ENCODE assay signal across 24 mouse cellular contexts in the genomic region with DNA sequence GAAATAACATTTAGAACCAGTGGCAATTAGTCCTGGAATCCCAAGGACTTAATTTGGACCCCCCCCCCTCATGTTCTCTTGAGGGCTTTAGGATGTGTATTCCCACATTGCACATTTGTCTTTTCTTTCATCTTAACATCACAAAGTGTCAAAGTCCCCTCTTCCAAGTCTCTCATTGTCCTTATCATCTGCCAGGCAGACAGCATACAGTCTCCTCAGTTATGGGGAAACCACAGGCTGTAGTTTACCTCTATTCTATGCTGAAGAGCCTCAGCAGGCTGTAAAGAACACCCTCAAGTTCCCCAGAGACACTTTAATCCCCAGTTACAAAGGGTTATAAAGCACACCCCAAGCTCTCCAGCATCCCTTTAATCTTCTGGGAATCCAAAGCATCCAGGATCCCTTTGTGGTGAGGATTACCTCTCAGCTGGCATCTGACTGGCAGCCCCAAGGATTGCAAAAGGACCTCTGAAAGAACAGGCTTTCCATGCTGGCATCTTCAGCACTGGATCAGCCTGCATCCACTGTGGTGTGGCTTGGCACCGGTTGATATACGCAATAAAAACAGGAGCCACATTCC.
DNase-seq lines count a peak whose midpoint lies in the region; ATAC-seq and TF ChIP-seq lines count a peak whose summit lies in the region.
"Had no signal": no experiment of that assay in that cellular context is flagged by ENCODE, and none has a peak within 500 bp of the region (broad histone marks: within the 10 kb centered on the region; RNA-seq: fewer than 3 reads in every experiment).

No protein-coding gene starts in this region.

- TF ChIP-seq POLR2A in brain, embryonic 14.5 days (IDR thresholded peaks at IDR 0.05; ENCODE audit: borderline replicate concordance, extremely low read depth, insufficient read depth, insufficient read length, poor library complexity, severe bottlenecking), result no peak

- H3K27ac ChIP-seq in embryonic facial prominence, embryonic 14.5 days (replicated peaks; ENCODE audit: low read depth, low read length), result no peak overlapping the region
- no peak overlapping the region for H3K27ac ChIP-seq in embryonic facial prominence, embryonic 10.5 days (replicated peaks)
- no peak overlapping the region for H3K27ac ChIP-seq in midbrain, embryonic 11.5 days (ENCODE audit: low read depth, low read length)
- no peak overlapping the region for H3K27ac ChIP-seq in midbrain, embryonic 15.5 days
- H3K27ac ChIP-seq in forebrain, embryonic 12.5 days, result no peak overlapping the region
- H3K27ac ChIP-seq: embryonic facial prominence, embryonic 12.5 days; gastrocnemius, adult 2 months; heart, embryonic 10.5 days; hindbrain, embryonic 15.5 days had no signal

- H3K36me3 ChIP-seq in embryonic facial prominence, embryonic 14.5 days (ENCODE audit: control insufficient read depth, insufficient read depth, low read length), result no peaks in the 10 kb centered on the region
- H3K36me3 ChIP-seq in embryonic facial prominence, embryonic 10.5 days (replicated peaks), result no peaks in the 10 kb centered on the region
- H3K36me3 ChIP-seq in midbrain, embryonic 11.5 days (ENCODE audit: control insufficient read depth, insufficient read depth, low read length), result no peaks in the 10 kb centered on the region
- H3K36me3 ChIP-seq in midbrain, embryonic 15.5 days (replicated peaks), result no peaks in the 10 kb centered on the region
- H3K36me3 ChIP-seq in forebrain, embryonic 12.5 days (replicated peaks), result no peaks in the 10 kb centered on the region
- H3K36me3 ChIP-seq: embryonic facial prominence, embryonic 12.5 days; G1E; heart, embryonic 10.5 days; hindbrain, embryonic 15.5 days had no signal

- DNase-seq in embryonic facial prominence, embryonic 14.5 days (ENCODE audit: low spot score), result peak; percentile 63
- DNase-seq in embryonic facial prominence, embryonic 10.5 days (ENCODE audit: low spot score), result no peak
- DNase-seq in midbrain, embryonic 11.5 days (ENCODE audit: low spot score, missing footprints), result no peak
- peak; percentile 32 for DNase-seq in brain, embryonic 14.5 days (ENCODE audit: low read depth)
- DNase-seq: adrenal gland, postnatal 14 days; B cell, adult 2 months; cerebellum, adult 18-20 months; cerebellum, adult 9-11 months; cerebellum, postnatal 36 days; embryo, embryonic 11 days; gastrocnemius, adult 2 months; gastrocnemius, postnatal 36 days; heart, adult 18-20 months; heart, postnatal 10 days had no signal

- H3K9ac ChIP-seq in embryonic facial prominence, embryonic 14.5 days (ENCODE audit: low read depth, low read length), result no peak overlapping the region
- no peak overlapping the region for H3K9ac ChIP-seq in midbrain, embryonic 11.5 days (ENCODE audit: low read length)
- H3K9ac ChIP-seq in midbrain, embryonic 15.5 days, result no peak overlapping the region
- no peak overlapping the region for H3K9ac ChIP-seq in forebrain, embryonic 12.5 days
- H3K9ac ChIP-seq: embryonic facial prominence, embryonic 12.5 days; hindbrain, embryonic 15.5 days had no signal

- ATAC-seq in embryonic facial prominence, embryonic 14.5 days (ENCODE audit: low read depth), result peak; percentile 72; the same call in 1 of the 2 replicates
- peak; percentile 23; the same call in 1 of the 2 replicates for ATAC-seq in midbrain, embryonic 11.5 days (ENCODE audit: low FRiP score)
- ATAC-seq in midbrain, embryonic 15.5 days (replicated peaks), result no peak
- ATAC-seq in megakaryocyte-erythroid progenitor cell, adult 5-6 weeks (replicated peaks; ENCODE audit: low FRiP score, low TSS enrichment, poor library complexity, severe bottlenecking), result peak; percentile 58; the same call in 1 of the 2 replicates
- ATAC-seq in forebrain, embryonic 12.5 days (ENCODE audit: low FRiP score), result no peak
- ATAC-seq: activated CD4-positive, CD25-positive, alpha-beta regulatory T cell, adult 4 months; CD4-positive, CD25-positive, alpha-beta regulatory T cell, adult 4 months; forebrain, embryonic 14.5 days had no signal

- H3K4me3 ChIP-seq in embryonic facial prominence, embryonic 14.5 days (ENCODE audit: low read depth, low read length), result no peak overlapping the region
- no peak overlapping the region for H3K4me3 ChIP-seq in embryonic facial prominence, embryonic 10.5 days
- H3K4me3 ChIP-seq in midbrain, embryonic 11.5 days (ENCODE audit: low read depth, low read length), result no peak overlapping the region
- no peak overlapping the region for H3K4me3 ChIP-seq in midbrain, embryonic 15.5 days
- no peak overlapping the region for H3K4me3 ChIP-seq in forebrain, embryonic 12.5 days (replicated peaks)
- H3K4me3 ChIP-seq: embryonic facial prominence, embryonic 12.5 days; gastrocnemius, adult 2 months; heart, embryonic 10.5 days; hindbrain, embryonic 15.5 days had no signal

- TF ChIP-seq CTCF in brain, embryonic 14.5 days (IDR thresholded peaks at IDR 0.05; ENCODE audit: borderline replicate concordance, extremely low read depth, insufficient read depth, insufficient read length), result no peak

- H3K4me2 ChIP-seq in embryonic facial prominence, embryonic 14.5 days (ENCODE audit: low read depth, low read length), result no peak overlapping the region
- no peak overlapping the region for H3K4me2 ChIP-seq in midbrain, embryonic 11.5 days
- no peak overlapping the region for H3K4me2 ChIP-seq in midbrain, embryonic 15.5 days
- H3K4me2 ChIP-seq in forebrain, embryonic 12.5 days, result no peak overlapping the region
- H3K4me2 ChIP-seq: embryonic facial prominence, embryonic 12.5 days; hindbrain, embryonic 15.5 days had no signal

- H3K27me3 ChIP-seq in embryonic facial prominence, embryonic 14.5 days (replicated peaks; ENCODE audit: control insufficient read depth, insufficient read depth, low read length), result no peaks in the 10 kb centered on the region
- no peaks in the 10 kb centered on the region for H3K27me3 ChIP-seq in embryonic facial prominence, embryonic 10.5 days (replicated peaks; ENCODE audit: low read depth, poor library complexity, severe bottlenecking)
- no peaks in the 10 kb centered on the region for H3K27me3 ChIP-seq in midbrain, embryonic 11.5 days (ENCODE audit: control insufficient read depth, insufficient read depth, low read length)
- H3K27me3 ChIP-seq in midbrain, embryonic 15.5 days (replicated peaks), result no peaks in the 10 kb centered on the region
- no peaks in the 10 kb centered on the region for H3K27me3 ChIP-seq in forebrain, embryonic 12.5 days
- H3K27me3 ChIP-seq: embryonic facial prominence, embryonic 12.5 days; hindbrain, embryonic 15.5 days had no signal

- no peaks in the 10 kb centered on the region for H3K9me3 ChIP-seq in embryonic facial prominence, embryonic 14.5 days (ENCODE audit: control insufficient read depth, low read length)
- no peaks in the 10 kb centered on the region for H3K9me3 ChIP-seq in embryonic facial prominence, embryonic 10.5 days
- no peaks in the 10 kb centered on the region for H3K9me3 ChIP-seq in midbrain, embryonic 11.5 days (ENCODE audit: control insufficient read depth, low read length)
- H3K9me3 ChIP-seq in midbrain, embryonic 15.5 days, result no peaks in the 10 kb centered on the region
- no peaks in the 10 kb centered on the region for H3K9me3 ChIP-seq in forebrain, embryonic 12.5 days
- H3K9me3 ChIP-seq: embryonic facial prominence, embryonic 12.5 days; G1E; heart, embryonic 10.5 days; hindbrain, embryonic 15.5 days had no signal

- H3K4me1 ChIP-seq in embryonic facial prominence, embryonic 14.5 days (ENCODE audit: control insufficient read depth, insufficient read depth, low read length), result no peaks in the 10 kb centered on the region
- H3K4me1 ChIP-seq in embryonic facial prominence, embryonic 10.5 days, result peaks cover 5% of the 10 kb centered on the region; the same call in 1 of the 2 replicates
- no peaks in the 10 kb centered on the region; the same call in 1 of the 2 replicates for H3K4me1 ChIP-seq in midbrain, embryonic 11.5 days (ENCODE audit: control insufficient read depth, insufficient read depth, low read length)
- 0 out of 2 replicates have a peak, but pooled peaks cover 3% of the 10 kb centered on the region for H3K4me1 ChIP-seq in midbrain, embryonic 15.5 days
- peaks cover 5% of the 10 kb centered on the region; the same call in 1 of the 2 replicates for H3K4me1 ChIP-seq in forebrain, embryonic 12.5 days
- H3K4me1 ChIP-seq: embryonic facial prominence, embryonic 12.5 days; heart, embryonic 10.5 days; hindbrain, embryonic 15.5 days had no signal

- 43% methylated on average over 2 of the region's 2 CpGs for WGBS in embryonic facial prominence, embryonic 14.5 days
- WGBS in embryonic facial prominence, embryonic 10.5 days, result 39% methylated on average over 2 of the region's 2 CpGs
- 15% methylated on average over 2 of the region's 2 CpGs for WGBS in midbrain, embryonic 11.5 days
- 16% methylated on average over 2 of the region's 2 CpGs for WGBS in midbrain, embryonic 15.5 days
- WGBS in forebrain, embryonic 12.5 days, result 35% methylated on average over 2 of the region's 2 CpGs

Comparison
In these comparisons a context has a peak if more than half of its experiments do, and no peak if none do; other contexts are left out.
1. ATAC-seq: peak in embryonic facial prominence, embryonic 14.5 days (single experiment), midbrain, embryonic 11.5 days (single experiment) and megakaryocyte-erythroid progenitor cell, adult 5-6 weeks (single experiment); none in midbrain, embryonic 15.5 days (single experiment) and forebrain, embryonic 12.5 days (single experiment).
2. DNase-seq: peak in embryonic facial prominence, embryonic 14.5 days (single experiment) and brain, embryonic 14.5 days (single experiment); none in embryonic facial prominence, embryonic 10.5 days (single experiment) and midbrain, embryonic 11.5 days (single experiment).